ENCODE assay signal across 35 mouse cellular contexts in the genomic region with DNA sequence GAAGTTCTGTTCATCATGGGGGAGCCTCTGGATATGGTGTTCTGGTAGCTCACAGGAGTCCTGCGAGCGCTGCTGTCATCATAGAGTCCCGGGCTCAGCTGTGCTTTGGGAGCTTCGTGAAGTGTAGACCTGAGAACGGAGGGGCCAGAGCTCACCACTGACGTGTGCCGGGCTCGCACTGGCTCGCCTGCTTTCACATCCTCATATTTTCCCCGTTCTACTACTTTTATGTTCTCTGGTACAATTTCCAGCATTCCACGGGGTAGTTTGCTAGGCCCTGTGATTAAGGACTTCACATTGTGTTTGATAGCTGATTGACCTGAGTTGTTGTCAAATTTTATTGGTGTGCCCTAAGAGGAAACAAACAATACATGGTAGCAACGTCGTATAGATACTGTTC.
"Had no signal": no experiment of that assay in that cellular context is flagged by ENCODE, and none has a peak within 500 bp of the region (broad histone marks: within the 10 kb centered on the region; RNA-seq: fewer than 3 reads in every experiment).

No protein-coding gene starts in this region.

- H3K27me3 ChIP-seq: heart, embryonic 13.5 days; heart, embryonic 15.5 days; hindbrain, embryonic 12.5 days; hindbrain, embryonic 13.5 days; hindbrain, embryonic 15.5 days; intestine, embryonic 15.5 days; kidney, embryonic 15.5 days had no signal

- H3K4me3 ChIP-seq: heart, embryonic 10.5 days; heart, embryonic 13.5 days; heart, embryonic 15.5 days; hindbrain, embryonic 10.5 days; hindbrain, embryonic 12.5 days; hindbrain, embryonic 13.5 days; hindbrain, embryonic 15.5 days; intestine, embryonic 15.5 days; kidney, embryonic 15.5 days; layer of hippocampus, adult 2 months; left cerebral cortex, adult 2 months had no signal

- H3K4me2 ChIP-seq: heart, embryonic 11.5 days; heart, embryonic 13.5 days; heart, embryonic 15.5 days; hindbrain, embryonic 12.5 days; hindbrain, embryonic 13.5 days; hindbrain, embryonic 14.5 days; hindbrain, embryonic 15.5 days; intestine, embryonic 15.5 days; kidney, embryonic 15.5 days had no signal

- H3K9me3 ChIP-seq: heart, embryonic 10.5 days; heart, embryonic 13.5 days; heart, embryonic 15.5 days; hindbrain, embryonic 10.5 days; hindbrain, embryonic 12.5 days; hindbrain, embryonic 13.5 days; hindbrain, embryonic 15.5 days; intestine, embryonic 15.5 days; kidney, embryonic 15.5 days had no signal

- DNase-seq: heart, postnatal 10 days; heart, postnatal 14 days; heart, postnatal 36 days; heart, postnatal 4 days; kidney, adult 11 months; kidney, adult 18-20 months; kidney, adult 2 months; kidney, adult 8-10 months; kidney, adult 9 months; kidney, postnatal 10 days; kidney, postnatal 14 days; kidney, postnatal 25 days; kidney, postnatal 36 days; kidney, postnatal 4 days; layer of hippocampus, adult 9-11 months; layer of hippocampus, postnatal 36 days had no signal

- ATAC-seq: hindbrain, embryonic 16.5 days; hindbrain, postnatal 0 days; inflammation-experienced regulatory T-cells, adult 6 months; intestine, embryonic 15.5 days; intestine, embryonic 16.5 days; intestine, postnatal 0 days had no signal

- H3K27ac ChIP-seq: heart, embryonic 10.5 days; heart, embryonic 13.5 days; heart, embryonic 15.5 days; hindbrain, embryonic 10.5 days; hindbrain, embryonic 12.5 days; hindbrain, embryonic 13.5 days; hindbrain, embryonic 14.5 days; hindbrain, embryonic 15.5 days; hindbrain, postnatal 0 days; intestine, embryonic 15.5 days; kidney, embryonic 15.5 days; kidney, postnatal 0 days; layer of hippocampus, adult 2 months; left cerebral cortex, adult 2 months had no signal

- H3K9ac ChIP-seq: heart, embryonic 13.5 days; heart, embryonic 15.5 days; hindbrain, embryonic 12.5 days; hindbrain, embryonic 13.5 days; hindbrain, embryonic 14.5 days; hindbrain, embryonic 15.5 days; intestine, embryonic 15.5 days; kidney, embryonic 15.5 days had no signal

- H3K4me1 ChIP-seq: heart, embryonic 10.5 days; heart, embryonic 13.5 days; heart, embryonic 15.5 days; hindbrain, embryonic 10.5 days; hindbrain, embryonic 12.5 days; hindbrain, embryonic 13.5 days; hindbrain, embryonic 15.5 days; intestine, embryonic 15.5 days; kidney, embryonic 15.5 days had no signal
